Mouse (Mus musculus) liver, embryonic 16.5 days (tissue): ENCODE data around the gene Pdcd6. TPM values are rescaled to one million over a fixed set of nuclear protein-coding genes. Genes with fewer than 3 reads are reported as not detected.
A peak's percentile ranks its signal among the peaks of the same experiment; 100 is the strongest.

Source experiments
- ATAC-seq: fragments of 200-750 bp; cut with Nextera tagmentation; 2 replicates; pipeline ENCODE4 v1.8.0; 2017; ENCODE audit warnings: low read depth, mild to moderate bottlenecking, moderate number of reproducible peaks, moderate library complexity
- H3K27ac ChIP-seq: fragments of 300-500 bp; sonication (generic); 2 replicates; pipeline ENCODE4 v1.5.1; 2014; ENCODE audit warnings: mild to moderate bottlenecking, low read length
- H3K27me3 ChIP-seq: fragments of 300-500 bp; sonication (generic); 2 replicates; pipeline ENCODE4 v1.6.1; 2014; ENCODE audit warnings: low read depth, low read length, mixed read lengths; ENCODE audit not compliant: control insufficient read depth, insufficient read depth
- H3K36me3 ChIP-seq: fragments of 300-500 bp; sonication (generic); 2 replicates; pipeline ENCODE4 v1.6.1; 2014; ENCODE audit warnings: mild to moderate bottlenecking; ENCODE audit not compliant: control insufficient read depth, insufficient read depth
- H3K4me1 ChIP-seq: fragments of 300-500 bp; sonication (generic); 2 replicates; pipeline ENCODE4 v1.6.1; 2014; ENCODE audit warnings: low read depth, low read length, mixed read lengths; ENCODE audit not compliant: control insufficient read depth
- H3K4me2 ChIP-seq: fragments of 300-500 bp; sonication (generic); 2 replicates; pipeline ENCODE4 v1.6.1; 2014; ENCODE audit warnings: low read depth, low read length, mixed read lengths
- H3K4me3 ChIP-seq: fragments of 300-500 bp; sonication (generic); 2 replicates; pipeline ENCODE4 v1.5.1; 2014; ENCODE audit warnings: low read depth, mild to moderate bottlenecking, low read length
- H3K9ac ChIP-seq: fragments of 300-500 bp; sonication (generic); 2 replicates; pipeline ENCODE4 v1.6.1; 2014; ENCODE audit warnings: low read depth, low read length
- H3K9me3 ChIP-seq: fragments of 300-500 bp; sonication (generic); replicated peaks from 2 replicates; pipeline ENCODE4 v1.6.1; 2016; ENCODE audit warnings: low read length; ENCODE audit not compliant: control insufficient read depth
- WGBS: fragments of 180-500 bp; shearing (Covaris S2); extraction: QIAGEN DNeasy Blood & Tissue Kit; methylation state at CpG from one replicate; pipeline ENCODE4 v1.1.7; 2014; ENCODE audit not compliant: insufficient replicate concordance; 5-methylcytosine and 5-hydroxymethylcytosine counted together
- polyA plus RNA-seq: library from polyadenylated mRNA; unstranded; fragments of >200 nt; fragmentation: Nextera tagmentation; extraction: Ambion mirVana; gene quantifications from 2 replicates; pipeline ENCODE4 v1.2.1, GENCODE M21; 2015

Gene Pdcd6
- polyA plus RNA-seq, 1 experiment from 2014 or later = 58.9 TPM

DNA sequence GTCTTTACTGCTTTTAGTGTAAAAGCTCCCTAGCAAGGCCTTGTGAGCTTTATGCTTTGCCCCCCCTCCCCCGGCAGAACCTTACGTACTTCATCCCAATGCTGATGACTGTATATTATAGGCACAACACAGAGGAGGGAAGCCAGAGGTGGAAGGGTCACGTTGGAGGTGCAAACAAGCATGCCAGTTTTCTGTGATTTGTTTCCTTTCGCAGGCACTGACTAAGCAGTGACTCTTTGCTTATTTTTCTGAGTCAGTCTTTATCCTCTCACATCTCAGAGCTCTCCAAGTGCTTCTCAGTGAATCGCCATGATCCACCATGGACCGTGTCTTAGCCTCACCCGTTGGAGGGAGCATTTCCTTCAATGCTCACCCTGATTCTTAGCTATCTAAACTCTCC lies 21.0 kb downstream of the Pdcd6 start:
- H3K4me3 ChIP-seq = no peak overlapping the region
- H3K9ac ChIP-seq = no peak overlapping the region
- no peak overlapping the region for H3K4me2 ChIP-seq
- WGBS = 52% methylated on average over 7 of the region's 7 CpGs
- H3K36me3 ChIP-seq = no peaks in the 10 kb centered on the region
- H3K4me1 ChIP-seq = no peaks in the 10 kb centered on the region; the same call in 1 of the 2 replicates
- H3K27me3 ChIP-seq = peaks cover 2% of the 10 kb centered on the region; the same call in 1 of the 2 replicates
- H3K27ac ChIP-seq = no peak overlapping the region
- no peaks in the 10 kb centered on the region for H3K9me3 ChIP-seq
- no peak for ATAC-seq

DNA sequence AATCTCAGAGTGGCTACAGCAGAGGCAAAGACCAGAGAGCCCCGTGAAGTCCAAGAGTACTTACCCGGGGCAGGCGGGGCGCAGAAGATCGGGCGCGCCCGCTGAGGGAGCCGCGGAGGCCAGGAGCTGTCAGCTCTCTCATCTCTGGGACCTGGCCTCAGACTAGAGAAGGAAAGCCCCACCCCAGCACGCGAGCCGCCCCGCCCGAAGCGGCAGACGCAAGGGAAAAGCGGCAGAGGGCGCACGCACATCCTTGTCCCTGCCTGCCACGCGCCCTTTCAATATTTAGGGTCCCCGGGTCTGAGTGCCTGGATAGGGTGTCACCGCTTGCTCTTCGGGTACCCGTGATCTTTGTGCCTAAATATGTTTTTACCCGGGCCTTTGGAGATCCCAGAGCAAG lies 25.2 kb downstream of the Pdcd6 start, which contains the start of gene Ahrr:
TSS of gene Ahrr (minus strand) at position 165 of the 400 bp plus-strand sequence.
- Histone ChIP-seq H3K27me3 (peaks cover 2% of the 10 kb centered on the region; the same call in 1 of the 2 replicates), H3K9ac (no peak within 1 kb of the TSS), H3K36me3 (no peaks in the 10 kb centered on the region), H3K27ac (no peak within 1 kb of the TSS), H3K4me1 (no peaks in the 10 kb centered on the region; the same call in 1 of the 2 replicates), H3K4me2 (peak within 1 kb of the TSS; percentile 35; the same call in 1 of the 2 replicates), H3K9me3 (no peaks in the 10 kb centered on the region), H3K4me3 (no peak within 1 kb of the TSS)
- peak; percentile 58; the same call in 1 of the 2 replicates for ATAC-seq
- WGBS = under 1% methylated on average over 27 of the region's 27 CpGs

GRCm38 (mm10) chr13:74289646-74290045 lies 27.7 kb downstream of the Pdcd6 start:
- no peaks in the 10 kb centered on the region for H3K9me3 ChIP-seq
- H3K27ac ChIP-seq = no peak overlapping the region
- no peak overlapping the region for H3K4me3 ChIP-seq
- no peaks in the 10 kb centered on the region for H3K36me3 ChIP-seq
- H3K4me2 ChIP-seq = no peak overlapping the region
- no peak overlapping the region for H3K9ac ChIP-seq
- no peaks in the 10 kb centered on the region; the same call in 1 of the 2 replicates for H3K4me1 ChIP-seq
- WGBS = 68% methylated on average over 5 of the region's 5 CpGs
- peaks cover 2% of the 10 kb centered on the region; the same call in 1 of the 2 replicates for H3K27me3 ChIP-seq
- no peak for ATAC-seq

DNA sequence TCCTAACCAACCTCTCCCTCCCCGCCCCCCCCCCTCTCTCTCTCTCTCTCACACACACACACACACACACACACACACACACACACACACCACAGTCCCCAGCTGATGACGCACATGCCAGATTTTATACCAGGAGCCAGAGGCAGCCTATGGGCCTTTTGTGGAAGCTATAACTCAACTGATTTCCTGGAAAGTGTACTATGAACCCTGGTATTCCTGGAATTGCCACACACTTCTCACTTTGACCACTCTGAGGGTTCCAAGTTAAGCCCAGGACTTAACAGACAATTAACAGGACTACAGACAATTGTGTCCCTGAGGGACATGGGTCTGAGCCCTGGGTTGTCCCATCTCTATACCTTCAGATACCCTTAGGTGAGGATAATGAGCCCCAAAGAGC lies 35.1 kb downstream of the Pdcd6 start:
- H3K9me3 ChIP-seq = no peaks in the 10 kb centered on the region
- WGBS = 50% methylated on average over 1 of the region's 2 CpGs
- H3K27ac ChIP-seq = no peak overlapping the region
- no peaks in the 10 kb centered on the region for H3K4me1 ChIP-seq
- H3K36me3 ChIP-seq = no peaks in the 10 kb centered on the region
- H3K27me3 ChIP-seq = no peaks in the 10 kb centered on the region
- H3K4me3 ChIP-seq = no peak overlapping the region
- no peak overlapping the region for H3K4me2 ChIP-seq
- no peak overlapping the region for H3K9ac ChIP-seq
- ATAC-seq = no peak

DNA sequence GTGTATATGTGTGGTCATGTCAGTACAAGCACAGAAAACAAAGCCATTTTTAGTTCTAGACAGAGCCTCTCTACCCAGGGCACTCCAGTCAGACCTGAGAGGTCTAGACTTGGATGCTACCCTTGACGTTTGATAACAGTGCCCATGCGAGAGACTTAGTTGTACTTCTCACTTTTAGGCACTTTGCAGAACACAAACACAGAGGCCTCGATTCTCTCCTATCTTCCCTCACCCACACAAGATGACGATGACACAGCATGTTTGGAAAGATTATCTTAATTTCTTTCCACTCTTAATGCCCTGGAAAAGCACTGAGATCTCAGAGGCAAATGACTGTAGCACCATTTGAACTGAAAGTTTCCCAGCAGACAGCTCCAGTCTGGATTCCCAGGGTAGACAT lies 41.7 kb downstream of the Pdcd6 start:
- H3K27me3 ChIP-seq = no peaks in the 10 kb centered on the region
- H3K27ac ChIP-seq = peak overlapping the region; percentile 12; the same call in 1 of the 2 replicates

DNA sequence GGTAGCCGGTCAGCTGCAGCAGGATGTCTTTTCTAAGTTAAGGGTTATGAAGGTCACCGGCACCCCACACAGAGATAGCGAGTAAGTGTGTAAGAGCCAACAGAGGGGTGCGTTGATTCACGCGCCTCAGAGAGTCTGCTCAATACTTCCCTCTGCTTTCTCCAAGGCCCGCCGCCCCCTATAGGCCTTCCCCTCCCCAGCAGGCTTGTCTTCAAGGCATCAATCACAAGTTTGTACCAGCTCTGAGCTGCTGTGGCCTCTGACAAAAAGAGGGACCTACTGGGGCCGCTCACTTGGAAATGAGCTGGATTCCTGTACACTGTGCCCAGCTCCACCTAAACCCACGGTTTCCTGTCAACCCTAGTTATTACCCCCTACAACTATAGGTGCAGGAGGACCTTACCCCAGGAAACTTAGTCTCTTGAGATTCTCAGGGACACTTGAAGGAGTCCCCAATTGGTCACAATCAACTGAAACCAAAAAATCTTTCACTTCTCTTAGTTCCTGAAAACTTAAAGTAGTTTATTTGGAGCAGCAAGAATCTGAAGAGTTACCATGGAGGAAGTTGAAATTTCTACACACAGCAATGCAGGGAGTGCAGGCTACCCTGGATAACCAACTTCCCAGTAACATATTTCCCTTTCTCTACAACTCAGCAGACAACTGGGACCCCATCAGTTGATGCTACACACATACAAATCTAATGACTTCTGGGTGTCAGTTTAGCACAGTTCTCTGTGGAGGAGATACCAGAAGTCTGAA lies 57.0 kb downstream of the Pdcd6 start:
- 3% methylated on average over 10 of the region's 10 CpGs for WGBS

More for the DNA sequence above, 41.7 kb downstream of the Pdcd6 start:
- 23% methylated on average over 4 of the region's 4 CpGs for WGBS
- Histone ChIP-seq H3K4me1 (peaks cover 13% of the 10 kb centered on the region), H3K4me2 (0 out of 2 replicates have a peak overlapping the region, but pooled peaks have one; percentile 1), H3K9me3 (no peaks in the 10 kb centered on the region), H3K9ac (no peak overlapping the region), H3K4me3 (no peak overlapping the region), H3K36me3 (no peaks in the 10 kb centered on the region)
- ATAC-seq = peak; percentile 75

GRCm38 (mm10) chr13:74259460-74260230 lies 57.7 kb downstream of the Pdcd6 start:
- Histone ChIP-seq H3K4me3 (peak overlapping the region; percentile 49), H3K27ac (peak overlapping the region; percentile 38; the same call in 1 of the 2 replicates), H3K4me1 (no peaks in the 10 kb centered on the region), H3K36me3 (no peaks in the 10 kb centered on the region), H3K9me3 (no peaks in the 10 kb centered on the region), H3K4me2 (peak overlapping the region; percentile 67), H3K27me3 (peaks cover 9% of the 10 kb centered on the region), H3K9ac (peak overlapping the region; percentile 29; the same call in 1 of the 2 replicates)
- WGBS = 3% methylated on average over 35 of the region's 35 CpGs
- no peak for ATAC-seq

More for the DNA sequence above, 57.0 kb downstream of the Pdcd6 start:
- peak overlapping the region; percentile 49 for H3K4me3 ChIP-seq
- H3K4me1 ChIP-seq = no peaks in the 10 kb centered on the region
- H3K36me3 ChIP-seq = no peaks in the 10 kb centered on the region
- H3K27ac ChIP-seq = peak overlapping the region; percentile 38; the same call in 1 of the 2 replicates
- peaks cover 9% of the 10 kb centered on the region for H3K27me3 ChIP-seq
- peak overlapping the region; percentile 29; the same call in 1 of the 2 replicates for H3K9ac ChIP-seq
- ATAC-seq = no peak
- peak overlapping the region; percentile 67 for H3K4me2 ChIP-seq
- H3K9me3 ChIP-seq = no peaks in the 10 kb centered on the region
